Mouse (Mus musculus) kidney, adult 9 months (tissue): ENCODE data around the gene Sema5a.
"Not testable (repeated sequence)": the region's sequence is repeated elsewhere in the genome, so short reads cannot be mapped to it uniquely, and the experiment has no call there.

ENCODE experiments used
- DNase-seq: peaks from one replicate; pipeline ENCODE4 v3.0.0; 2022

The Sema5a gene

DNA sequence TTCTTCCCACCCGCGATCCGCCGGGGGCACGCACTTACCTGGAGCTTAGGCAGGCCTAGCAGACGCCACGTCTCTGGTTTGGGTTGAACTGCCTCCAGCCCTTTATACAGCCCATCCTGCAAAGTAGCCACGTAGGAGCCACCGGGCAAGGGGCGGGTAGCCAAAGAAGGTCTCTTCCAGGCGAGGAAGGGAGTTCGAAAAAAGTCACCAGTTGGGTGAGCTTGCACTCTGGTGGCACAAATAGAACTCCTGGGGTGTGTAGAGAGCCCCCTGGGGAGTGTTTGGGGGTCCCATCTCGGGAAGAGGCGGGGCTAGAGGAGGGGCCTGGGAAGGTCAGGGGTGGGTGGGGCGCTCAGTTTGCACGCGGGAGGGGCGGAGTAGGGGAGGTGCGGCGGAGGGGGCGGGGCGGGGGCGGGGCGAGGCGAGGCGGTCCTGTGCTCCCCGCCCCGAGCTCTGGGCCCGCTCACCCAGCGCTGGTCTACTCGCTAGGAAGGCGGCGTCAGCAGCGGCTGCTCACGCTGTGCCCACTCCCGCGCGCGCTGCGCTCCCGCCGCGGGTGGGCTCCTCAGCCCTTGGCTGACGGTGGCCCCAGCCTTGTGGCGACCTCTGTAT, at the start of gene Sema5a:
TSS of gene Sema5a (plus strand) at position 467 of the 612 bp plus-strand sequence.
- DNase-seq, result peak; percentile 88

GRCm38 (mm10) chr15:32198076-32198475, 46.5 kb upstream of the Sema5a start:
- DNase-seq, result no peak

GRCm38 (mm10) chr15:32198561-32198960, 46.0 kb upstream of the Sema5a start:
- DNase-seq, result no peak

DNA sequence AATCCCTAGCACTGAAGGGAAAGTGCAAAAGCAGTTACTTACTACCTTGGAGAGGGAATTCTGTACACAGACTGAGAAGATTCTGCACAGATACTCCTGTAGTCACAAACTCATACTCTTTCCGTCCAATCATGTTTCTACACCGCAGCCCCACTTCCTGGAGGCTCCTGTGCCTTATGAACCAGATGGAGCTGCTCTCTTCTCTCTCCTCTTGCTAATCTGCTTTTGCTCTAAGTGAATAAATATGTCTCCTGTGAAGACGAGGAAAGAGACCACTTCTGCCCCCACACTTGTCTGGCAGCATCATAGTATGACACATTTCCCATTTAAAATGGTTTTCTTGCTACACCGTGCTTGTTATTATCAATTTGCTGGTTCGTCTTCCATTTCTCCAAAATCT, 41.4 kb upstream of the Sema5a start:
- DNase-seq, result no peak

DNA sequence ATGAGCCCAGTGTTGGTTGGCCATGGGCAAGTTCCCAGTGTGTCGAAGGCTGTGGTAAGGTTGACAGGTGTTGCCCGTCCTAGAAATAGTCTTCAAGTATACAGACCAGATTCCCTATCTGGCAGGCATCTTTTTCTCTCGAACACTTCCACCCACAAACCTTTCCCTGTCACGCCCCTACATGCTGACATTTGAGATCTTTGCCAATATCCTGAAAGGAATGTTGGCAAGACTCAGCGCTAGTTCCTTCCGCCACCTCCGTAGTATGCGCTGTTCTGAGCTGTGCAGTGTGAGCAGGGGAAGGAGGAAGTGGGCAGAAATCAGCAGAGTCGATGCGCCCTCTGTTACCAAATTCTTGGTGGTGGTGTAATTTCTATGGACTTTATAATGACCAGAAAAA, 39.7 kb upstream of the Sema5a start:
- DNase-seq, result no peak

- not testable (repeated sequence) for DNase-seq
Observed at GRCm38 (mm10) chr15:32214687-32215086, 29.9 kb upstream of the Sema5a start.

DNA sequence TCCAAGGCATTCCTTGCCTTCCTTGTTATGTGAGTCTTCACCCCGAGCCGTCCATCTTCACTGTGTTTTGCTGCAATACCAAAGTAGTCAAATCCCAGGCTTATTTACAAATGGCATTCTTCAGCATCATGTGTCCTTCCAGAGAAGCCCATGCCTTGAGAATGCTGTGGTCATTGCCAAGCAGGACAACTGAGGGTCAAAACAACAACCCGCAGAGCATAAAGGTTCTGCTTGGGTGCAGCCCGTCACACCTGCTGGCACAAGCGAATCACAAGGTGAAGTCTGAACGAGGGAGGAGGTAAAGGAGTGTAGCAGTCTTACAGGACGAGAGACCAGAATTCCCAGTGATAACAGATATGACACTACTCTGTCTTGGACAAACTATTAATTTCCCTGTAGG, 21.6 kb upstream of the Sema5a start:
- peak; percentile 84 for DNase-seq

- no peak for DNase-seq
Observed at GRCm38 (mm10) chr15:32225394-32225793, 19.2 kb upstream of the Sema5a start.

DNA sequence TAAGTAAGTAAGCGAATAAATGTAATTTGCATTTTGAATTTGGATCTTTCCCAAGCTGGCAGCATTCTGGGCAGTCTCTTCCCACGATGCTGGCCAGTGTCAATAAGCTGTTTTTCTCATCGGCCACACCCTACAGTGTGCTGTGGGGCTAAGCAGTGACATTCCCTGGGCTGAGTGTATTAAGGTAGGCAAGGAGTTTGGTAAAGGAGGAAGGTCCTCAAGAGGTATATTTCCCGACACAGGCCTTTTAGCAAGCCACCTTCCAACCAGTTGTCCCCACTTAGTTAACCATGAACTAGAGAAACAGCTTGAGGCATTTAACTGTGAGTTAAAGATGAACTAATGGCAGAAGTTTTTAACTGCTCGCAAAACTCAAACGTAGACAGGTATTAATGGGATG, 18.2 kb upstream of the Sema5a start:
- DNase-seq, result peak; percentile 88

GRCm38 (mm10) chr15:32226888-32227395, 17.7 kb upstream of the Sema5a start:
- no peak for DNase-seq

DNA sequence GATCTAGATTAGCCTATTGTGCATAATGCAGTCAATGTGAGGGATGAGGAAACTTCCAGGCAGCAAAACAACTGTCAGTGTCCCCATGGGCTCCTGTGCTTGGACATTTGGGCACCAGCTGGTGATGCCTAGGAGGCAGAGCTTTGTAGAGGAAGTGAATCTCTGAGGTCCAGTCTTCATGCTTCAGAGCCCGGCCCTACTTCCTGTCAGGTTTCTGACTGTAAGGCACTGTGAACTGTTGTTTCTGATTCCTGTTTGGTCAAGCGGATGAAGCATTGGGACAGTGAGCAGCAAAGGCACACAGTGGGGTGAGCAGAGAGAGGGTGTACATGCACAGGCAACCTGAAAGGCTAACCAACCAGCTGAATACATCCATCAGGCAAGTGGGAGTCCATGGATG, 14.5 kb upstream of the Sema5a start:
- DNase-seq, result no peak

DNA sequence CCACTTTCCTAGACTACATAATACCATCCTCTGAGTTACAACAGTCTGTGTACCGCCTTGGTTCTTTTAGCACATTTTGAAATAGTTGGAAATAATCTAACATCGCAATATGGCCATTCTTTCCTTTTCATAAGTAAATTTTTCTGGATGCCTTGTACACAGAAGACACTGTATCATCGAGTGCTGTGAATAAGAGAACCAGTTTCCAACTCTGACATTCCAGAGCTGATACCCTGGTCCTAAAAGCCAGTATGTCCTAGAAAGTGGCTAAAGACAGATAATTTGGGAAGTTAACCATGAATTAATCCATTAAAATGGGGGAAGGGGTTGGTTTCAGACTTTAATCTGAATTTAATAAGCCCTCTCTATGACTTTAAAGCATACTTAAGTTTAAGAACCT, 12.4 kb upstream of the Sema5a start:
- DNase-seq, result no peak

- DNase-seq, result peak; percentile 65
Observed at GRCm38 (mm10) chr15:32232666-32233141, 11.9 kb upstream of the Sema5a start.

DNA sequence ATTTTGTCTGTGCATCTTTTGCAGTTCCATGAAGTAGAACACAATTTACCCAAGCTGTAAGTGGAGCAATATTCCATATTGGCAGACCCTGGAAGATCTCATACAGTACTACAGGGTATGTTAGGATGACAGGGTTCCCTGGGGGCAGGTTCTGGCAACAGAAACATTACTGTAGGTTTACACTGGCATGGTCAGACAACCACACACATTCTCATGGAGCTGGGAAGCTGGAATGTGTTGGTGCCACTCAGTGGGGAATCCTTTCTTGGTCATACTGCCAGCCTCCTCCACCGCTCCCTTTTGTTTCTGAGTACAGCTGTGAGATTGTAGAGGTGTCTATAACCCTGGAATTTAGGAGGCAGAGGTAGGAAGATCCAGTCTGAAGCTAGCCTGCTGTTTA, 11.2 kb upstream of the Sema5a start:
- no peak for DNase-seq

GRCm38 (mm10) chr15:32239099-32239498, 5.5 kb upstream of the Sema5a start:
- peak; percentile 70 for DNase-seq

GRCm38 (mm10) chr15:32240159-32240558, 4.5 kb upstream of the Sema5a start:
- DNase-seq, result no peak

GRCm38 (mm10) chr15:32241666-32242065, 2.9 kb upstream of the Sema5a start:
- no peak for DNase-seq

GRCm38 (mm10) chr15:32243096-32243785, 1.4 kb upstream of the Sema5a start:
- peak; percentile 79 for DNase-seq

DNA sequence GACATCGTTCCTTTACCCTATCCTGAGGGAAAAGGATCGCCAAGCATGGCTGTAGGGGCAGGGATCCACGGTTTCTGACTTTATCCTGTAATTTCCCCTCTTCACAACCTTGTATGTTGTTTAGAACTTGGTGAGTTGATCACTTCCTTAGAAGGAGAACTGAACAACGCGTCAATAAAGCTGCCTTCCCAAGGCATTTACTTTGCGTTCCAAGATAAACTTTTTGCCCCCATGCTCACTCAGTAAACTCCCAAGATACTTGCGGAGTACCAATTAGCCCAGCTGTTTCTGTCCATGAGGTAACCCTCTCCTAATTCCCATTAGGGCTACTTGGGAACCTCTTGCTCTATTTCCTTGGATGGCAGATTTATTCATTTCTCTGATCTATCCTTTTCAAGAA, 786 bp upstream of the Sema5a start:
- no peak for DNase-seq

- DNase-seq, result peak; percentile 62
Observed at GRCm38 (mm10) chr15:32244956-32245836, 586 bp downstream of the Sema5a start.

GRCm38 (mm10) chr15:32245837-32246670, 1.4 kb downstream of the Sema5a start:
- peak; percentile 92 for DNase-seq

DNA sequence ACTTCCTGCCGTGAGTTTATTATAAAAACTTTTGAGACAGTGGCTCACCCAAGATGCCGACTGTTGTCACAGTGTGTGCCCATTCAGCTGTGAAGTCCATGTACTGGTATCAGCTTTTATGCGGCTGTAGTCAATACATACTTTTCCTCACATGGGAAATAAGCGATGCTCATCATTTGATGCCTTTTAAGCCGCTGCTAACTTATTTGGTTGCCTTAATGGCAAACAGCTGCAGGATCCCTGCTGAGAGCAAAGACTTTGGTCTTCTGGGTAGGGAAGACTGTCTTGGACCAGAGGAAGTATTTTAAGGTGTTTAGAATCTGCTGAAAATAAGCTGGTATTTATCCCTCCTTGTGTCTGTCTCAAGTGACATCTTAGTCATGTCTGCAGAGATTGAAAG, 2.7 kb downstream of the Sema5a start:
- DNase-seq, result no peak
